Mouse (Mus musculus): ENCODE measurements around the gene Mgat3. TPM values are rescaled to one million over a fixed set of nuclear protein-coding genes. Genes with fewer than 3 reads are reported as not detected.

Mgat3 gene
- polyA plus RNA-seq, 1 experiment from 2014 or later = 7.3 TPM

GRCm38 (mm10) chr15:80169484-80169883 lies 4.0 kb upstream of the Mgat3 start:
- ATAC-seq (replicated peaks; ENCODE audit: low FRiP score) = no peak
- Histone ChIP-seq H3K4me3 (replicated peaks) (no peak overlapping the region), H3K9ac (no peak overlapping the region), H3K9me3 (replicated peaks) (no peaks in the 10 kb centered on the region), H3K4me2 (no peak overlapping the region), H3K4me1 (peaks cover 35% of the 10 kb centered on the region), H3K36me3 (no peaks in the 10 kb centered on the region), H3K27ac (no peak overlapping the region), H3K27me3 (peaks cover 4% of the 10 kb centered on the region)
- 86% methylated on average over 1 of the region's 1 CpGs for WGBS

- no peak for ATAC-seq (replicated peaks; ENCODE audit: low FRiP score)
- no peak overlapping the region for H3K4me3 ChIP-seq (replicated peaks)
- WGBS = 50% methylated on average over 4 of the region's 4 CpGs
- no peak overlapping the region for H3K27ac ChIP-seq
- peaks cover 13% of the 10 kb centered on the region for H3K27me3 ChIP-seq
- no peaks in the 10 kb centered on the region for H3K9me3 ChIP-seq (replicated peaks)
- peaks cover 44% of the 10 kb centered on the region for H3K4me1 ChIP-seq
- H3K9ac ChIP-seq = no peak overlapping the region
- no peaks in the 10 kb centered on the region for H3K36me3 ChIP-seq
- H3K4me2 ChIP-seq = no peak overlapping the region
Measured at GRCm38 (mm10) chr15:80170357-80170756, 3.2 kb upstream of the Mgat3 start.

- Histone ChIP-seq H3K9ac (no peak overlapping the region), H3K4me3 (replicated peaks) (0 out of 2 replicates have a peak overlapping the region, but pooled peaks have one; percentile 8), H3K4me1 (peaks cover 49% of the 10 kb centered on the region), H3K27ac (no peak overlapping the region), H3K4me2 (peak overlapping the region; percentile 39), H3K9me3 (replicated peaks) (no peaks in the 10 kb centered on the region), H3K36me3 (no peaks in the 10 kb centered on the region), H3K27me3 (peaks cover 14% of the 10 kb centered on the region)
- no peak for ATAC-seq (replicated peaks; ENCODE audit: low FRiP score)
- WGBS = 7% methylated on average over 8 of the region's 8 CpGs
Measured at GRCm38 (mm10) chr15:80171286-80171685, 2.2 kb upstream of the Mgat3 start.

- Histone ChIP-seq H3K36me3 (no peaks in the 10 kb centered on the region), H3K4me3 (replicated peaks) (0 out of 2 replicates have a peak overlapping the region, but pooled peaks have one; percentile 8), H3K4me1 (peaks cover 49% of the 10 kb centered on the region), H3K27me3 (peaks cover 14% of the 10 kb centered on the region), H3K4me2 (peak overlapping the region; percentile 39), H3K27ac (no peak overlapping the region), H3K9ac (no peak overlapping the region), H3K9me3 (replicated peaks) (no peaks in the 10 kb centered on the region)
- 20% methylated on average over 6 of the region's 6 CpGs for WGBS
- no peak for ATAC-seq (replicated peaks; ENCODE audit: low FRiP score)
Measured at GRCm38 (mm10) chr15:80171791-80172190, 1.7 kb upstream of the Mgat3 start.

- peak overlapping the region; percentile 81 for H3K27ac ChIP-seq
- H3K4me3 ChIP-seq (replicated peaks) = peak overlapping the region; percentile 83
- peaks cover 49% of the 10 kb centered on the region for H3K4me1 ChIP-seq
- WGBS = 1% methylated on average over 40 of the region's 60 CpGs
- ATAC-seq (replicated peaks; ENCODE audit: low FRiP score) = peak; percentile 41
- H3K36me3 ChIP-seq = no peaks in the 10 kb centered on the region
- H3K4me2 ChIP-seq = peak overlapping the region; percentile 97
- peak overlapping the region; percentile 86 for H3K9ac ChIP-seq
- peaks cover 14% of the 10 kb centered on the region for H3K27me3 ChIP-seq
- no peaks in the 10 kb centered on the region for H3K9me3 ChIP-seq (replicated peaks)
Measured at GRCm38 (mm10) chr15:80173781-80174597, 468 bp downstream of the Mgat3 start.

GRCm38 (mm10) chr15:80174598-80174875 lies 1.0 kb downstream of the Mgat3 start:
- Histone ChIP-seq H3K9me3 (replicated peaks) (no peaks in the 10 kb centered on the region), H3K4me2 (peak overlapping the region; percentile 97), H3K9ac (peak overlapping the region; percentile 86), H3K27ac (peak overlapping the region; percentile 30; the same call in 1 of the 2 replicates), H3K27me3 (peaks cover 14% of the 10 kb centered on the region), H3K36me3 (no peaks in the 10 kb centered on the region), H3K4me1 (peaks cover 49% of the 10 kb centered on the region), H3K4me3 (replicated peaks) (peak overlapping the region; percentile 83)
- no peak for ATAC-seq (replicated peaks; ENCODE audit: low FRiP score)
- WGBS = 4% methylated on average over 5 of the region's 5 CpGs

- Histone ChIP-seq H3K4me3 (replicated peaks) (peak overlapping the region; percentile 83), H3K4me1 (peaks cover 46% of the 10 kb centered on the region), H3K9ac (no peak overlapping the region), H3K4me2 (peak overlapping the region; percentile 97), H3K9me3 (replicated peaks) (no peaks in the 10 kb centered on the region), H3K36me3 (no peaks in the 10 kb centered on the region), H3K27me3 (peaks cover 14% of the 10 kb centered on the region), H3K27ac (no peak overlapping the region)
- 66% methylated on average over 9 of the region's 9 CpGs for WGBS
- no peak for ATAC-seq (replicated peaks; ENCODE audit: low FRiP score)
Measured at GRCm38 (mm10) chr15:80175316-80175715, 1.8 kb downstream of the Mgat3 start.

GRCm38 (mm10) chr15:80175756-80176155 lies 2.2 kb downstream of the Mgat3 start:
- Histone ChIP-seq H3K4me2 (no peak overlapping the region), H3K36me3 (no peaks in the 10 kb centered on the region), H3K9ac (no peak overlapping the region), H3K9me3 (replicated peaks) (no peaks in the 10 kb centered on the region), H3K27ac (no peak overlapping the region), H3K4me1 (peaks cover 43% of the 10 kb centered on the region), H3K4me3 (replicated peaks) (no peak overlapping the region), H3K27me3 (peaks cover 14% of the 10 kb centered on the region)
- ATAC-seq (replicated peaks; ENCODE audit: low FRiP score) = no peak
- 82% methylated on average over 5 of the region's 6 CpGs for WGBS

GRCm38 (mm10) chr15:80181561-80181960 lies 8.0 kb downstream of the Mgat3 start:
- Histone ChIP-seq H3K4me3 (replicated peaks) (no peak overlapping the region), H3K36me3 (no peaks in the 10 kb centered on the region), H3K27me3 (no peaks in the 10 kb centered on the region), H3K27ac (no peak overlapping the region), H3K9ac (no peak overlapping the region), H3K9me3 (replicated peaks) (no peaks in the 10 kb centered on the region), H3K4me1 (no peaks in the 10 kb centered on the region), H3K4me2 (no peak overlapping the region)
- no peak for ATAC-seq (replicated peaks; ENCODE audit: low FRiP score)
- WGBS = 91% methylated on average over 7 of the region's 7 CpGs

GRCm38 (mm10) chr15:80182072-80182700 lies 8.7 kb downstream of the Mgat3 start:
- no peaks in the 10 kb centered on the region for H3K9me3 ChIP-seq (replicated peaks)
- no peak overlapping the region for H3K4me3 ChIP-seq (replicated peaks)
- no peak overlapping the region for H3K27ac ChIP-seq
- no peak for ATAC-seq (replicated peaks; ENCODE audit: low FRiP score)
- no peak overlapping the region for H3K4me2 ChIP-seq
- no peaks in the 10 kb centered on the region for H3K4me1 ChIP-seq
- H3K9ac ChIP-seq = no peak overlapping the region
- H3K36me3 ChIP-seq = no peaks in the 10 kb centered on the region
- WGBS = 92% methylated on average over 4 of the region's 4 CpGs
- H3K27me3 ChIP-seq = no peaks in the 10 kb centered on the region

GRCm38 (mm10) chr15:80188927-80189326 lies 15.4 kb downstream of the Mgat3 start:
- 77% methylated on average over 5 of the region's 5 CpGs for WGBS
- no peak for ATAC-seq (replicated peaks; ENCODE audit: low FRiP score)
- Histone ChIP-seq H3K27me3 (no peaks in the 10 kb centered on the region), H3K4me3 (replicated peaks) (no peak overlapping the region), H3K36me3 (no peaks in the 10 kb centered on the region), H3K4me2 (0 out of 2 replicates have a peak overlapping the region, but pooled peaks have one; percentile 2), H3K9me3 (replicated peaks) (no peaks in the 10 kb centered on the region), H3K9ac (no peak overlapping the region), H3K4me1 (peaks cover 34% of the 10 kb centered on the region), H3K27ac (0 out of 2 replicates have a peak overlapping the region, but pooled peaks have one; percentile 46)

GRCm38 (mm10) chr15:80190075-80190474 lies 16.6 kb downstream of the Mgat3 start:
- Histone ChIP-seq H3K9ac (no peak overlapping the region), H3K4me2 (no peak overlapping the region), H3K4me3 (replicated peaks) (no peak overlapping the region), H3K27me3 (no peaks in the 10 kb centered on the region), H3K4me1 (peaks cover 34% of the 10 kb centered on the region), H3K27ac (peak overlapping the region; percentile 46; the same call in 1 of the 2 replicates), H3K36me3 (no peaks in the 10 kb centered on the region), H3K9me3 (replicated peaks) (no peaks in the 10 kb centered on the region)
- 83% methylated on average over 4 of the region's 4 CpGs for WGBS
- ATAC-seq (replicated peaks; ENCODE audit: low FRiP score) = 0 out of 2 replicates have a peak, but pooled peaks have one; percentile 30

Measured in kidney, embryonic 15.5 days (tissue).